Mouse (Mus musculus): ENCODE results near the gene Camk1d. TPM values are rescaled to one million over a fixed set of nuclear protein-coding genes. Genes with fewer than 3 reads are reported as not detected.
"Not testable (repeated sequence)": the region's sequence is repeated elsewhere in the genome, so short reads cannot be mapped to it uniquely, and the experiment has no call there.

The Camk1d gene
- total and polyA plus RNA-seq, 2 experiments from 2014 or later: 1.1 to 2.2 TPM

GRCm38 (mm10) chr2:5540870-5541269, 173.4 kb downstream of the Camk1d start:
- DNase-seq (ENCODE audit: low spot score) (no peak), ATAC-seq (ENCODE audit: insufficient read depth, low read depth) (no peak)
- H3K4me1 ChIP-seq (ENCODE audit: control insufficient read depth, insufficient read depth): no peaks in the 10 kb centered on the region
- H3K4me3 ChIP-seq (ENCODE audit: low read depth, low read length): no peak overlapping the region
- no peaks in the 10 kb centered on the region for H3K27me3 ChIP-seq (ENCODE audit: control insufficient read depth, insufficient read depth, low read length)
- H3K9me3 ChIP-seq (replicated peaks; ENCODE audit: control insufficient read depth, low read length): no peaks in the 10 kb centered on the region
- no peak overlapping the region for H3K27ac ChIP-seq (ENCODE audit: low read depth)
- H3K9ac ChIP-seq (replicated peaks; ENCODE audit: low read depth, low read length): no peak overlapping the region
- no peaks in the 10 kb centered on the region for H3K36me3 ChIP-seq (replicated peaks; ENCODE audit: control insufficient read depth, insufficient read depth, low read length)
- no peak overlapping the region for H3K4me2 ChIP-seq (ENCODE audit: low read depth, low read length)
- WGBS: 65% methylated on average over 3 of the region's 3 CpGs
- TF ChIP-seq EP300 (IDR thresholded peaks at IDR 0.05; ENCODE audit: low read depth) (no peak), CTCF (IDR thresholded peaks at IDR 0.05; ENCODE audit: low read depth) (no peak)

GRCm38 (mm10) chr2:5539894-5540293, 174.4 kb downstream of the Camk1d start:
- not testable (repeated sequence) for H3K9me3 ChIP-seq (replicated peaks; ENCODE audit: control insufficient read depth, low read length); H3K9ac ChIP-seq (replicated peaks; ENCODE audit: low read depth, low read length); H3K4me1 ChIP-seq (ENCODE audit: control insufficient read depth, insufficient read depth); DNase-seq (ENCODE audit: low spot score); H3K36me3 ChIP-seq (replicated peaks; ENCODE audit: control insufficient read depth, insufficient read depth, low read length); H3K27ac ChIP-seq (ENCODE audit: low read depth); H3K27me3 ChIP-seq (ENCODE audit: control insufficient read depth, insufficient read depth, low read length); H3K4me2 ChIP-seq (ENCODE audit: low read depth, low read length); ATAC-seq (ENCODE audit: insufficient read depth, low read depth); H3K4me3 ChIP-seq (ENCODE audit: low read depth, low read length)
- WGBS: 62% methylated on average over 3 of the region's 3 CpGs

DNA sequence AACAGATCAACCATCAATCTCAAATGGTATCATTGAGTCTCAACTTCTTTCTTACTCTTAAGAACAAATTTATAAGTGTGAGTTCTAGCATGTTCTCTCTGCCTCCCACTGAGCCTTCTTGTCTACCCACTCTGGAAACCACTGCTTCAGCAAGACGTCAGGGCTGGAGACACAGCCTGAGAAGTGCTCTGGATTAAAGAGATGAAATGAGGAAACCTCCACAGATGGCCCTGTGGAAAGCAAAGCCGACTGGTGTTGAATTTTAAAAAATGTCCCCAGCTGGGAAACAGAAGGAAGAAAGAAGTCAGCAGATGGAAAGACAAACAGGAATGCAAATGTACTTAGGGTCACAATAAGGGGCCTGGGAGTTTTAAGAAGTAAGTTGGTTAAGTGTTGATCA, 180.4 kb downstream of the Camk1d start:
- H3K4me2 ChIP-seq (ENCODE audit: low read depth, low read length): no peak overlapping the region
- no peaks in the 10 kb centered on the region for H3K4me1 ChIP-seq (ENCODE audit: control insufficient read depth, insufficient read depth)
- ATAC-seq (ENCODE audit: insufficient read depth, low read depth): no peak
- WGBS: 71% methylated on average over 2 of the region's 2 CpGs
- no peak for DNase-seq (ENCODE audit: low spot score)
- no peak overlapping the region for H3K27ac ChIP-seq (ENCODE audit: low read depth)
- H3K9ac ChIP-seq (replicated peaks; ENCODE audit: low read depth, low read length): no peak overlapping the region
- H3K4me3 ChIP-seq (ENCODE audit: low read depth, low read length): no peak overlapping the region
- no peaks in the 10 kb centered on the region for H3K27me3 ChIP-seq (ENCODE audit: control insufficient read depth, insufficient read depth, low read length)
- H3K9me3 ChIP-seq (replicated peaks; ENCODE audit: control insufficient read depth, low read length): no peaks in the 10 kb centered on the region
- no peak for TF ChIP-seq EP300 (IDR thresholded peaks at IDR 0.05; ENCODE audit: low read depth)
- TF ChIP-seq CTCF (IDR thresholded peaks at IDR 0.05; ENCODE audit: low read depth): no peak
- no peaks in the 10 kb centered on the region for H3K36me3 ChIP-seq (replicated peaks; ENCODE audit: control insufficient read depth, insufficient read depth, low read length)

DNA sequence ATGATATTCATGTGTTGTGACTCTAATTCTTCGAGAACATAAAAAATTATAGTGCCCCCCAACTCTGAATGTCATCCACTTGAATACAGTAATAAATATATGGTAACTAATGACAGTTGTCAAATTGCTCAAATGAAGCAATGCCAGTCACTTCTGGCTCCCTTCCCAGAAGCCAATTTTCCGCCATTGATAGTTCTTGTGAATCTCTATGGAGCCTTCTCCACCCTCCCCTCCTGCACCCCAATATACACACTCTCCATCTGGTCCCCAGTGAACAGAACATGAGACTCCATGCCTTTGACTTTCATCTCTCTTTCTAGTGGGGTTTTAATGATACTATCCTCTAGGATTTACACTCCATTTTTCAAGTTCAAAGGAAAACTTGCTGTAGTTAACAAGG, 184.3 kb downstream of the Camk1d start:
- no peaks in the 10 kb centered on the region for H3K9me3 ChIP-seq (replicated peaks; ENCODE audit: control insufficient read depth, low read length)
- no peaks in the 10 kb centered on the region for H3K27me3 ChIP-seq (ENCODE audit: control insufficient read depth, insufficient read depth, low read length)
- no peak overlapping the region for H3K9ac ChIP-seq (replicated peaks; ENCODE audit: low read depth, low read length)
- ATAC-seq (ENCODE audit: insufficient read depth, low read depth) (no peak), DNase-seq (ENCODE audit: low spot score) (no peak)
- H3K4me3 ChIP-seq (ENCODE audit: low read depth, low read length): no peak overlapping the region
- H3K4me1 ChIP-seq (ENCODE audit: control insufficient read depth, insufficient read depth): no peaks in the 10 kb centered on the region
- no peak overlapping the region for H3K4me2 ChIP-seq (ENCODE audit: low read depth, low read length)
- TF ChIP-seq EP300 (IDR thresholded peaks at IDR 0.05; ENCODE audit: low read depth) (no peak), CTCF (IDR thresholded peaks at IDR 0.05; ENCODE audit: low read depth) (no peak)
- no peak overlapping the region for H3K27ac ChIP-seq (ENCODE audit: low read depth)
- 74% methylated on average over 2 of the region's 2 CpGs for WGBS
- no peaks in the 10 kb centered on the region for H3K36me3 ChIP-seq (replicated peaks; ENCODE audit: control insufficient read depth, insufficient read depth, low read length)

DNA sequence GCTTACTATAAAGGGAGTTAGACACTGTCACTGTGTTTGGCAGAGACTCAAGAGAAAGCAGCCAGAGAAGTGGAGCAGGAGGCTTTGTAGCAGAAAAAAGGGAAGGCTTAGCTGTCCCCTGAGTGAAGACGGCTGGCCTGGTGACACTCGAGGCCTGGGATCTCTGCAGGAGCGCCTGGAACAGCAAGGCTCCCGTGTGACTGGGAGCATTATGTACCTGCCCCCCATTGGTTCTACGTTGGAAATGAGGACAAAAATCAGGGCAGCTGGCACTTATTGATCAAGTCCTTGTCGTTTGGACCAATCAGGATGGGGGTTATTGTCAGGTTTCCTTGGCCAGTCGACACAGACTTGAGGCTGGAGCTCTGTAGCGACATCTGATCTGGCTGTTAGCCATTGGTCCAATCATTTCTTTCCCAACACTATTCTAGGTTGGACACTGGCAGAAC, 195.1 kb downstream of the Camk1d start:
- H3K9ac ChIP-seq (replicated peaks; ENCODE audit: low read depth, low read length): no peak overlapping the region
- DNase-seq (ENCODE audit: low spot score) (peak; percentile 38), ATAC-seq (ENCODE audit: insufficient read depth, low read depth) (no peak; the same call in 1 of the 2 replicates)
- H3K4me1 ChIP-seq (ENCODE audit: control insufficient read depth, insufficient read depth): 0 out of 2 replicates have a peak, but pooled peaks cover 5% of the 10 kb centered on the region
- H3K36me3 ChIP-seq (replicated peaks; ENCODE audit: control insufficient read depth, insufficient read depth, low read length): no peaks in the 10 kb centered on the region
- H3K9me3 ChIP-seq (replicated peaks; ENCODE audit: control insufficient read depth, low read length): no peaks in the 10 kb centered on the region
- TF ChIP-seq EP300 (IDR thresholded peaks at IDR 0.05; ENCODE audit: low read depth) (no peak), CTCF (IDR thresholded peaks at IDR 0.05; ENCODE audit: low read depth) (no peak)
- no peak overlapping the region for H3K4me2 ChIP-seq (ENCODE audit: low read depth, low read length)
- no peaks in the 10 kb centered on the region for H3K27me3 ChIP-seq (ENCODE audit: control insufficient read depth, insufficient read depth, low read length)
- 37% methylated on average over 8 of the region's 8 CpGs for WGBS
- no peak overlapping the region for H3K27ac ChIP-seq (ENCODE audit: low read depth)
- no peak overlapping the region for H3K4me3 ChIP-seq (ENCODE audit: low read depth, low read length)

DNA sequence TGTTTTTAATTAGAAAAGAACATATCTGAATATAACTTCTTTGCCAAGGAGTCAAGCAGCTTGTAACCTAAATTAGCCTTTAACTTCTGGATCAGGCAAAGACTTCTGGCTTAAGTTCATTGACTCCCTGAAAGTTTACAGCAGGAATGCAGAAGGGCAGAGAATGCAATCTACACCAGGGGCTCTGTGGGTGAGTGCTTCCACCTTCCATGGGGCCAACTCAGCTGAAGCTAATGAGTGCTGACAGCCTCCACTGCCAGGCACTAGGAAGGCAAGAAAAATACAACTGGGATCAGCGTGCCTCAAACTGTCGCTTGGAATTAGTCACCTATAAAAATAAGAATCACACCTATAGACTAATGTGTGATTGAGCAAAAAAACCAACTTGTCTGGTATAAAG, 199.2 kb downstream of the Camk1d start:
- no peak for TF ChIP-seq EP300 (IDR thresholded peaks at IDR 0.05; ENCODE audit: low read depth)
- Histone ChIP-seq H3K36me3 (replicated peaks; ENCODE audit: control insufficient read depth, insufficient read depth, low read length) (no peaks in the 10 kb centered on the region), H3K4me2 (ENCODE audit: low read depth, low read length) (no peak overlapping the region), H3K27ac (ENCODE audit: low read depth) (no peak overlapping the region), H3K9me3 (replicated peaks; ENCODE audit: control insufficient read depth, low read length) (no peaks in the 10 kb centered on the region), H3K27me3 (ENCODE audit: control insufficient read depth, insufficient read depth, low read length) (no peaks in the 10 kb centered on the region), H3K4me1 (ENCODE audit: control insufficient read depth, insufficient read depth) (0 out of 2 replicates have a peak, but pooled peaks cover 5% of the 10 kb centered on the region), H3K4me3 (ENCODE audit: low read depth, low read length) (no peak overlapping the region), H3K9ac (replicated peaks; ENCODE audit: low read depth, low read length) (no peak overlapping the region)
- ATAC-seq (ENCODE audit: insufficient read depth, low read depth) (no peak), DNase-seq (ENCODE audit: low spot score) (peak; percentile 23)
- 44% methylated on average over 2 of the region's 2 CpGs for WGBS

Data from heart, postnatal 0 days (tissue).